Mouse (Mus musculus): Measurements from ENCODE around the gene Kif11.

The Kif11 gene

GRCm38 (mm10) chr19:37375755-37376615 is at the start of gene Kif11:
TSS of gene Kif11 (plus strand) at chr19:37376403.
- peak; percentile 96 for DNase-seq (ENCODE audit: low spot score)

GRCm38 (mm10) chr19:37327216-37327615 is 49.0 kb upstream of the Kif11 start:
- no peak for DNase-seq (ENCODE audit: low spot score)

- DNase-seq (ENCODE audit: low spot score): no peak
Observed at GRCm38 (mm10) chr19:37332726-37333125, 43.5 kb upstream of the Kif11 start.

GRCm38 (mm10) chr19:37333357-37333756 is 42.8 kb upstream of the Kif11 start:
- DNase-seq (ENCODE audit: low spot score): no peak

- no peak for DNase-seq (ENCODE audit: low spot score)
Observed at GRCm38 (mm10) chr19:37335392-37335791, 40.8 kb upstream of the Kif11 start.

GRCm38 (mm10) chr19:37337752-37338151 is 38.5 kb upstream of the Kif11 start, which contains the start of gene Ide:
TSS of gene Ide (minus strand) at chr19:37337852.
- no peak for DNase-seq (ENCODE audit: low spot score)

GRCm38 (mm10) chr19:37340495-37340894 is 35.7 kb upstream of the Kif11 start:
- DNase-seq (ENCODE audit: low spot score): no peak

- DNase-seq (ENCODE audit: low spot score): no peak
Observed at GRCm38 (mm10) chr19:37340931-37341330, 35.3 kb upstream of the Kif11 start.

- no peak for DNase-seq (ENCODE audit: low spot score)
Observed at GRCm38 (mm10) chr19:37343899-37344298, 32.3 kb upstream of the Kif11 start.

GRCm38 (mm10) chr19:37346258-37346657 is 29.9 kb upstream of the Kif11 start:
- no peak for DNase-seq (ENCODE audit: low spot score)

- no peak for DNase-seq (ENCODE audit: low spot score)
Observed at GRCm38 (mm10) chr19:37348331-37348730, 27.9 kb upstream of the Kif11 start.

- DNase-seq (ENCODE audit: low spot score): no peak
Observed at GRCm38 (mm10) chr19:37348952-37349351, 27.3 kb upstream of the Kif11 start.

- DNase-seq (ENCODE audit: low spot score): no peak
Observed at GRCm38 (mm10) chr19:37352756-37353155, 23.4 kb upstream of the Kif11 start.

- peak; percentile 12 for DNase-seq (ENCODE audit: low spot score)
Observed at GRCm38 (mm10) chr19:37353331-37353730, 22.9 kb upstream of the Kif11 start.

GRCm38 (mm10) chr19:37360044-37360443 is 16.2 kb upstream of the Kif11 start:
- no peak for DNase-seq (ENCODE audit: low spot score)

GRCm38 (mm10) chr19:37362545-37362944 is 13.7 kb upstream of the Kif11 start:
- no peak for DNase-seq (ENCODE audit: low spot score)

- no peak for DNase-seq (ENCODE audit: low spot score)
Observed at GRCm38 (mm10) chr19:37363128-37363939, 12.9 kb upstream of the Kif11 start.

GRCm38 (mm10) chr19:37368990-37369389 is 7.2 kb upstream of the Kif11 start:
- DNase-seq (ENCODE audit: low spot score): no peak

- DNase-seq (ENCODE audit: low spot score): no peak
Observed at GRCm38 (mm10) chr19:37369921-37370320, 6.3 kb upstream of the Kif11 start.

- DNase-seq (ENCODE audit: low spot score): peak; percentile 14
Observed at GRCm38 (mm10) chr19:37370356-37370755, 5.8 kb upstream of the Kif11 start.

- DNase-seq (ENCODE audit: low spot score): no peak
Observed at GRCm38 (mm10) chr19:37374941-37375754, 1.1 kb upstream of the Kif11 start.

- no peak for DNase-seq (ENCODE audit: low spot score)
Observed at GRCm38 (mm10) chr19:37376841-37377240, 638 bp downstream of the Kif11 start.

Data from lung, postnatal 25 days (tissue).